Mouse (Mus musculus): ENCODE measurements around the gene Krt42.

DNA sequence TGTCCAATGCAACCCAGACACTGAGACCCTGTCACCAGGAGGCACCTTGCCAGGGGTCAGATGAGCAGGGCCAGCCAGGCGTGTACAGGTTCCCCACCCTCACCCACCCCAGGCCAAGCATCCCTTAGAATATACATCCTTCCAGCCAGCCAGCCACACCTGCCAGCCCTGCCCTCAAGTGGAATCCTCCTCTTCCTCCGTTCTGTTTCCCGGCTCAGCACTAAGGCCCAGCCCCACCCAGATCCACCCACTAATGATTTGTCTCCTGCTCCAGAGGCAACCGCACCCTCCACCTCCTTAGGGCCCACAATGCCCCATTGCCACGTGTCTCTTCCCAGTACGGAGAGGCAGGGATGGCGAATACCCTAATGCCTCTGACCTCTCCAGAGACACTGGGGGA is 5.0 kb upstream of the Krt42 start:
- TF ChIP-seq CTCF (IDR thresholded peaks at IDR 0.05; ENCODE audit: insufficient read depth, low read length): no peak
- TF ChIP-seq POLR2A (IDR thresholded peaks at IDR 0.05; ENCODE audit: borderline replicate concordance, extremely low read depth, low read depth, low read length): no peak

Data from lung, adult 2 months (tissue).